Mouse (Mus musculus): ENCODE data around the gene Tdgf1.

GRCm38 (mm10) chr9:110914631-110915236 is 31.2 kb downstream of the Tdgf1 start:
- no peak for TF ChIP-seq POLR2A (IDR thresholded peaks at IDR 0.05; ENCODE audit: borderline replicate concordance, low read depth, low read length)
- no peak for TF ChIP-seq CTCF (IDR thresholded peaks at IDR 0.05; ENCODE audit: low read depth, low read length)

Data from bone marrow macrophage, adult 2 months (primary cell).